Mouse (Mus musculus): ENCODE data around the gene Tbx21. TPM values are rescaled to one million over a fixed set of nuclear protein-coding genes. Genes with fewer than 3 reads are reported as not detected.

Tbx21 gene
- polyA plus RNA-seq, 1 experiment from 2014 or later, result 0.15 TPM

GRCm38 (mm10) chr11:97063274-97063920 is 51.7 kb downstream of the Tbx21 start:
- H3K36me3 ChIP-seq, result peaks cover 48% of the 10 kb centered on the region
- H3K9ac ChIP-seq, result no peak overlapping the region
- no peak overlapping the region for H3K4me3 ChIP-seq (replicated peaks)
- H3K4me1 ChIP-seq, result no peaks in the 10 kb centered on the region
- no peak overlapping the region for H3K4me2 ChIP-seq (replicated peaks)
- H3K9me3 ChIP-seq (replicated peaks), result no peaks in the 10 kb centered on the region
- WGBS, result 47% methylated on average over 9 of the region's 9 CpGs
- H3K27ac ChIP-seq (replicated peaks), result 0 out of 2 replicates have a peak overlapping the region, but pooled peaks have one; percentile 11
- H3K27me3 ChIP-seq, result no peaks in the 10 kb centered on the region
- ATAC-seq (ENCODE audit: insufficient number of reproducible peaks, low FRiP score, low TSS enrichment, low read depth), result no peak

- no peak for ATAC-seq (ENCODE audit: insufficient number of reproducible peaks, low FRiP score, low TSS enrichment, low read depth)
- WGBS, result 25% methylated on average over 11 of the region's 11 CpGs
- H3K9me3 ChIP-seq (replicated peaks), result no peaks in the 10 kb centered on the region
- peak overlapping the region; percentile 87; the same call in 1 of the 2 replicates for H3K4me2 ChIP-seq (replicated peaks)
- H3K4me1 ChIP-seq, result peaks cover 24% of the 10 kb centered on the region
- H3K4me3 ChIP-seq (replicated peaks), result peak overlapping the region; percentile 66; the same call in 1 of the 2 replicates
- no peak overlapping the region for H3K9ac ChIP-seq
- no peak overlapping the region for H3K27ac ChIP-seq (replicated peaks)
- H3K27me3 ChIP-seq, result no peaks in the 10 kb centered on the region
- peaks cover 58% of the 10 kb centered on the region for H3K36me3 ChIP-seq
These were observed 62.9 kb downstream of the Tbx21 start for GRCm38 (mm10) chr11:97052219-97052646.

- H3K4me3 ChIP-seq (replicated peaks), result peak overlapping the region; percentile 66
- H3K27me3 ChIP-seq, result no peaks in the 10 kb centered on the region
- H3K36me3 ChIP-seq, result peaks cover 59% of the 10 kb centered on the region
- H3K4me1 ChIP-seq, result peaks cover 24% of the 10 kb centered on the region
- H3K4me2 ChIP-seq (replicated peaks), result peak overlapping the region; percentile 87
- no peaks in the 10 kb centered on the region for H3K9me3 ChIP-seq (replicated peaks)
- no peak overlapping the region for H3K27ac ChIP-seq (replicated peaks)
- no peak for ATAC-seq (ENCODE audit: insufficient number of reproducible peaks, low FRiP score, low TSS enrichment, low read depth)
- peak overlapping the region; percentile 57 for H3K9ac ChIP-seq
- 28% methylated on average over 13 of the region's 13 CpGs for WGBS
These were observed 64.1 kb downstream of the Tbx21 start for GRCm38 (mm10) chr11:97050944-97051586.

GRCm38 (mm10) chr11:97050216-97050943 is 64.8 kb downstream of the Tbx21 start, which contains the start of gene Osbpl7:
Gene Osbpl7, plus strand, starts transcription at chr11:97050628.
- peak within 1 kb of the TSS; percentile 57 for H3K9ac ChIP-seq
- WGBS, result 5% methylated on average over 18 of the region's 18 CpGs
- H3K9me3 ChIP-seq (replicated peaks), result no peaks in the 10 kb centered on the region
- peak within 1 kb of the TSS; percentile 66 for H3K4me3 ChIP-seq (replicated peaks)
- H3K36me3 ChIP-seq, result peaks cover 59% of the 10 kb centered on the region
- H3K4me2 ChIP-seq (replicated peaks), result peak within 1 kb of the TSS; percentile 87
- peaks cover 24% of the 10 kb centered on the region for H3K4me1 ChIP-seq
- ATAC-seq (ENCODE audit: insufficient number of reproducible peaks, low FRiP score, low TSS enrichment, low read depth), result peak; percentile 79
- H3K27me3 ChIP-seq, result no peaks in the 10 kb centered on the region
- no peak within 1 kb of the TSS; the same call in 1 of the 2 replicates for H3K27ac ChIP-seq (replicated peaks)

- ATAC-seq (ENCODE audit: insufficient number of reproducible peaks, low FRiP score, low TSS enrichment, low read depth), result no peak
These were observed 65.5 kb downstream of the Tbx21 start for GRCm38 (mm10) chr11:97049492-97050085.

GRCm38 (mm10) chr11:97048090-97048650 is 67.0 kb downstream of the Tbx21 start:
- no peaks in the 10 kb centered on the region for H3K27me3 ChIP-seq
- no peak overlapping the region for H3K4me3 ChIP-seq (replicated peaks)
- peaks cover 24% of the 10 kb centered on the region for H3K4me1 ChIP-seq
- WGBS, result 81% methylated on average over 8 of the region's 8 CpGs
- no peak overlapping the region for H3K4me2 ChIP-seq (replicated peaks)
- no peak overlapping the region for H3K9ac ChIP-seq
- ATAC-seq (ENCODE audit: insufficient number of reproducible peaks, low FRiP score, low TSS enrichment, low read depth), result no peak
- peaks cover 45% of the 10 kb centered on the region for H3K36me3 ChIP-seq
- H3K27ac ChIP-seq (replicated peaks), result no peak overlapping the region
- no peaks in the 10 kb centered on the region for H3K9me3 ChIP-seq (replicated peaks)

More at GRCm38 (mm10) chr11:97049492-97050085, 65.5 kb downstream of the Tbx21 start:
- H3K9me3 ChIP-seq (replicated peaks), result no peaks in the 10 kb centered on the region
- no peak overlapping the region for H3K27ac ChIP-seq (replicated peaks)
- H3K4me2 ChIP-seq (replicated peaks), result no peak overlapping the region
- H3K4me1 ChIP-seq, result peaks cover 24% of the 10 kb centered on the region
- no peaks in the 10 kb centered on the region for H3K27me3 ChIP-seq
- H3K9ac ChIP-seq, result no peak overlapping the region
- H3K36me3 ChIP-seq, result peaks cover 56% of the 10 kb centered on the region
- H3K4me3 ChIP-seq (replicated peaks), result no peak overlapping the region
- 68% methylated on average over 6 of the region's 6 CpGs for WGBS

Small RNA genes lying within 50 kb of the gene (microRNA-seq; reads per million reads assigned to microRNA genes)
- gene Mir7235 (ENCODE audit: borderline number of aligned reads) (not detected), gene Mir8103 (ENCODE audit: borderline number of aligned reads) (1.4 reads per million)

Other genes starting within 250 kb of the Tbx21 start
- gene Cdk5rap3, start 198.8 kb downstream of the Tbx21 start, polyA plus RNA-seq (2015; fragmentation: Nextera tagmentation; extraction: Ambion mirVana), result 77.7 and 82.3 TPM in 2 replicates
- 5.6 and 6.1 TPM in 2 replicates for gene Prr15l, start 187.2 kb downstream of the Tbx21 start, polyA plus RNA-seq (2015; fragmentation: Nextera tagmentation; extraction: Ambion mirVana)
- 28.2 and 30.5 TPM in 2 replicates for gene Pnpo, start 171.3 kb downstream of the Tbx21 start, polyA plus RNA-seq (2015; fragmentation: Nextera tagmentation; extraction: Ambion mirVana)
- 16.8 and 17.9 TPM in 2 replicates for gene Sp2, start 132.4 kb downstream of the Tbx21 start, polyA plus RNA-seq (2015; fragmentation: Nextera tagmentation; extraction: Ambion mirVana)
- 18.5 and 26.7 TPM in 2 replicates for gene Sp6, start 101.9 kb downstream of the Tbx21 start, polyA plus RNA-seq (2015; fragmentation: Nextera tagmentation; extraction: Ambion mirVana)
- 22.5 and 23.9 TPM in 2 replicates for gene Scrn2, start 85.4 kb downstream of the Tbx21 start, polyA plus RNA-seq (2015; fragmentation: Nextera tagmentation; extraction: Ambion mirVana)
- gene Lrrc46, start 73.9 kb downstream of the Tbx21 start, polyA plus RNA-seq (2015; fragmentation: Nextera tagmentation; extraction: Ambion mirVana), result 9.5 and 21.4 TPM in 2 replicates
- gene Mrpl10, start 73.8 kb downstream of the Tbx21 start, polyA plus RNA-seq (2015; fragmentation: Nextera tagmentation; extraction: Ambion mirVana), result 77.9 and 80.4 TPM in 2 replicates
- 10.4 and 10.8 TPM in 2 replicates for gene Osbpl7, start 64.7 kb downstream of the Tbx21 start, polyA plus RNA-seq (2015; fragmentation: Nextera tagmentation; extraction: Ambion mirVana)
- 8.9 and 9.5 TPM in 2 replicates for gene Tbkbp1, start 36.2 kb upstream of the Tbx21 start, polyA plus RNA-seq (2015; fragmentation: Nextera tagmentation; extraction: Ambion mirVana)
- gene Kpnb1, start 72.5 kb upstream of the Tbx21 start, polyA plus RNA-seq (2015; fragmentation: Nextera tagmentation; extraction: Ambion mirVana), result 43.8 and 49.9 TPM in 2 replicates
- gene Npepps, start 165.3 kb upstream of the Tbx21 start, polyA plus RNA-seq (2015; fragmentation: Nextera tagmentation; extraction: Ambion mirVana), result 93.3 and 102 TPM in 2 replicates
- gene Mrpl45, start 200.4 kb upstream of the Tbx21 start, polyA plus RNA-seq (2015; fragmentation: Nextera tagmentation; extraction: Ambion mirVana), result 36.8 and 43.6 TPM in 2 replicates
- gene Gpr179, start 236.7 kb upstream of the Tbx21 start, polyA plus RNA-seq (2015; fragmentation: Nextera tagmentation; extraction: Ambion mirVana), result 0.05 and 0.18 TPM in 2 replicates
- 4.8 TPM in 2 replicates for gene Socs7, start 247.2 kb upstream of the Tbx21 start, polyA plus RNA-seq (2015; fragmentation: Nextera tagmentation; extraction: Ambion mirVana)